Mouse (Mus musculus) megakaryocyte, adult 5-6 weeks (primary cell): Measurements from ENCODE around the gene Trim50. TPM values are rescaled to one million over a fixed set of nuclear protein-coding genes. Genes with fewer than 3 reads are reported as not detected.

Experiments
- total RNA-seq, 2 experiments: library from RNA; stranded (forward) in 1 of 2; stranded (reverse) in 1 of 2; fragments of 153-499, 151-499 nt in 1 of 2; fragments of 221-1000, 200-1000 nt in 1 of 2; gene quantifications; 2 replicates each; pipeline versions ENCODE4 v1.2.3 to v1.2.4; 2015 to 2017

Trim50 gene
- total RNA-seq, 2 experiments from 2014 or later, result not detected

Other genes with a start within 250 kb of the Trim50 start
- 5.5 and 5.7 TPM in 2 replicates for gene Tbl2, start 203.6 kb upstream of the Trim50 start, total RNA-seq (2015)
- gene Tbl2, start 203.6 kb upstream of the Trim50 start, total RNA-seq (2017), result 12.6 and 15.0 TPM in 2 replicates
- gene Bcl7b, start 185.0 kb upstream of the Trim50 start, total RNA-seq (2015), result 23.5 and 46.6 TPM in 2 replicates
- gene Bcl7b, start 185.0 kb upstream of the Trim50 start, total RNA-seq (2017), result 27.4 and 38.8 TPM in 2 replicates
- 66.1 and 71.1 TPM in 2 replicates for gene Baz1b, start 166.0 kb upstream of the Trim50 start, total RNA-seq (2015)
- gene Baz1b, start 166.0 kb upstream of the Trim50 start, total RNA-seq (2017), result 129 and 134 TPM in 2 replicates
- gene Fzd9, start 102.1 kb upstream of the Trim50 start, total RNA-seq (2015), result not detected in 2 replicates
- 0.26 TPM in 1 of 2 replicates, not detected in the other for gene Fzd9, start 102.1 kb upstream of the Trim50 start, total RNA-seq (2017)
- not detected in 2 replicates for gene Fkbp6, start 3.3 kb upstream of the Trim50 start, total RNA-seq (2015)
- not detected in 2 replicates for gene Fkbp6, start 3.3 kb upstream of the Trim50 start, total RNA-seq (2017)
- gene Nsun5, start 16.7 kb downstream of the Trim50 start, total RNA-seq (2015), result 7.0 and 7.4 TPM in 2 replicates
- 10.2 and 11.9 TPM in 2 replicates for gene Nsun5, start 16.7 kb downstream of the Trim50 start, total RNA-seq (2017)
- 35.4 and 37.3 TPM in 2 replicates for gene Pom121, start 41.3 kb downstream of the Trim50 start, total RNA-seq (2015)
- gene Pom121, start 41.3 kb downstream of the Trim50 start, total RNA-seq (2017), result 5.2 and 7.4 TPM in 2 replicates
- gene Hip1, start 191.8 kb downstream of the Trim50 start, total RNA-seq (2015), result 21.6 and 28.9 TPM in 2 replicates
- gene Hip1, start 191.8 kb downstream of the Trim50 start, total RNA-seq (2017), result 34.7 and 39.9 TPM in 2 replicates
- gene Ccl26, start 210.3 kb downstream of the Trim50 start, total RNA-seq (2015), result not detected in 2 replicates
- gene Ccl26, start 210.3 kb downstream of the Trim50 start, total RNA-seq (2017), result not detected in 2 replicates
- 0.25 and 3.5 TPM in 2 replicates for gene Ccl24, start 219.8 kb downstream of the Trim50 start, total RNA-seq (2015)
- 0.37 TPM in 1 of 2 replicates, not detected in the other for gene Ccl24, start 219.8 kb downstream of the Trim50 start, total RNA-seq (2017)